Mouse (Mus musculus): ENCODE data around the gene Ppp1ca. TPM values are rescaled to one million over a fixed set of nuclear protein-coding genes. Genes with fewer than 3 reads are reported as not detected.

Gene Ppp1ca
- polyA plus RNA-seq, 1 experiment from 2014 or later, result 709 TPM

GRCm38 (mm10) chr19:4172925-4173324 is 18.9 kb upstream of the Ppp1ca start:
- Histone ChIP-seq H3K4me3 (replicated peaks) (no peak overlapping the region), H3K27ac (no peak overlapping the region), H3K9me3 (no peaks in the 10 kb centered on the region), H3K4me2 (no peak overlapping the region), H3K36me3 (replicated peaks) (no peaks in the 10 kb centered on the region), H3K4me1 (peaks cover 18% of the 10 kb centered on the region), H3K27me3 (peaks cover 12% of the 10 kb centered on the region; the same call in 1 of the 2 replicates), H3K9ac (0 out of 2 replicates have a peak overlapping the region, but pooled peaks have one; percentile 4)
- ATAC-seq (ENCODE audit: low FRiP score), result no peak
- 61% methylated on average over 11 of the region's 11 CpGs for WGBS

- Histone ChIP-seq H3K36me3 (replicated peaks) (no peaks in the 10 kb centered on the region), H3K4me1 (peaks cover 10% of the 10 kb centered on the region), H3K4me3 (replicated peaks) (0 out of 2 replicates have a peak within 1 kb of the TSS, but pooled peaks have one; percentile 0), H3K27ac (no peak within 1 kb of the TSS), H3K4me2 (peak within 1 kb of the TSS; percentile 40), H3K9me3 (no peaks in the 10 kb centered on the region), H3K27me3 (peaks cover 12% of the 10 kb centered on the region; the same call in 1 of the 2 replicates), H3K9ac (peak within 1 kb of the TSS; percentile 45)
- 3% methylated on average over 11 of the region's 11 CpGs for WGBS
- peak; percentile 65; the same call in 1 of the 2 replicates for ATAC-seq (ENCODE audit: low FRiP score)
These were observed 16.4 kb upstream of the Ppp1ca start, which contains the start of gene Carns1 for GRCm38 (mm10) chr19:4175368-4175947. Gene Carns1 (minus strand): TSS chr19:4175479.

GRCm38 (mm10) chr19:4180411-4180810 is 11.5 kb upstream of the Ppp1ca start:
- H3K9me3 ChIP-seq, result no peaks in the 10 kb centered on the region
- peaks cover 11% of the 10 kb centered on the region for H3K4me1 ChIP-seq
- no peak for ATAC-seq (ENCODE audit: low FRiP score)
- no peak overlapping the region for H3K4me3 ChIP-seq (replicated peaks)
- no peak overlapping the region for H3K27ac ChIP-seq
- no peaks in the 10 kb centered on the region for H3K36me3 ChIP-seq (replicated peaks)
- H3K27me3 ChIP-seq, result peaks cover 7% of the 10 kb centered on the region; the same call in 1 of the 2 replicates
- H3K9ac ChIP-seq, result no peak overlapping the region
- no peak overlapping the region for H3K4me2 ChIP-seq
- 84% methylated on average over 7 of the region's 7 CpGs for WGBS

- Histone ChIP-seq H3K9me3 (no peaks in the 10 kb centered on the region), H3K4me1 (peaks cover 6% of the 10 kb centered on the region), H3K4me3 (replicated peaks) (no peak overlapping the region), H3K4me2 (no peak overlapping the region), H3K27me3 (peaks cover 3% of the 10 kb centered on the region; the same call in 1 of the 2 replicates), H3K27ac (no peak overlapping the region), H3K9ac (no peak overlapping the region), H3K36me3 (replicated peaks) (no peaks in the 10 kb centered on the region)
- no peak for ATAC-seq (ENCODE audit: low FRiP score)
- WGBS, result 48% methylated on average over 3 of the region's 3 CpGs
These were observed 10.0 kb upstream of the Ppp1ca start for GRCm38 (mm10) chr19:4181892-4182291.

GRCm38 (mm10) chr19:4183689-4184088 is 8.2 kb upstream of the Ppp1ca start:
- Histone ChIP-seq H3K4me3 (replicated peaks) (no peak overlapping the region), H3K4me1 (peaks cover 6% of the 10 kb centered on the region), H3K27me3 (no peaks in the 10 kb centered on the region), H3K4me2 (no peak overlapping the region), H3K9me3 (no peaks in the 10 kb centered on the region), H3K9ac (no peak overlapping the region), H3K27ac (no peak overlapping the region), H3K36me3 (replicated peaks) (no peaks in the 10 kb centered on the region)
- WGBS, result 69% methylated on average over 2 of the region's 2 CpGs
- ATAC-seq (ENCODE audit: low FRiP score), result no peak

GRCm38 (mm10) chr19:4184976-4185975 is 6.6 kb upstream of the Ppp1ca start:
- Histone ChIP-seq H3K27me3 (no peaks in the 10 kb centered on the region), H3K4me3 (replicated peaks) (no peak overlapping the region), H3K27ac (no peak overlapping the region), H3K36me3 (replicated peaks) (no peaks in the 10 kb centered on the region), H3K9me3 (no peaks in the 10 kb centered on the region), H3K4me1 (peaks cover 6% of the 10 kb centered on the region), H3K9ac (no peak overlapping the region), H3K4me2 (no peak overlapping the region)
- WGBS, result 69% methylated on average over 15 of the region's 15 CpGs
- no peak for ATAC-seq (ENCODE audit: low FRiP score)

- Histone ChIP-seq H3K4me3 (replicated peaks) (no peak overlapping the region), H3K4me1 (peaks cover 5% of the 10 kb centered on the region; the same call in 1 of the 2 replicates), H3K9ac (no peak overlapping the region), H3K27ac (no peak overlapping the region), H3K36me3 (replicated peaks) (no peaks in the 10 kb centered on the region), H3K9me3 (no peaks in the 10 kb centered on the region), H3K4me2 (no peak overlapping the region), H3K27me3 (no peaks in the 10 kb centered on the region)
- 71% methylated on average over 3 of the region's 3 CpGs for WGBS
- ATAC-seq (ENCODE audit: low FRiP score), result no peak
These were observed 4.6 kb upstream of the Ppp1ca start for GRCm38 (mm10) chr19:4187303-4187702.

- 88% methylated on average over 12 of the region's 12 CpGs for WGBS
- H3K4me1 ChIP-seq, result peaks cover 21% of the 10 kb centered on the region
- ATAC-seq (ENCODE audit: low FRiP score), result no peak
- H3K4me3 ChIP-seq (replicated peaks), result no peak overlapping the region
- H3K9me3 ChIP-seq, result no peaks in the 10 kb centered on the region
- peaks cover 11% of the 10 kb centered on the region for H3K36me3 ChIP-seq (replicated peaks)
- H3K27me3 ChIP-seq, result no peaks in the 10 kb centered on the region
- no peak overlapping the region for H3K27ac ChIP-seq
- H3K4me2 ChIP-seq, result no peak overlapping the region
- no peak overlapping the region for H3K9ac ChIP-seq
These were observed 2.7 kb upstream of the Ppp1ca start for GRCm38 (mm10) chr19:4189051-4189620.

GRCm38 (mm10) chr19:4190831-4191334 is 982 bp upstream of the Ppp1ca start, which contains the start of gene Tbc1d10c:
Gene Tbc1d10c (minus strand): TSS chr19:4191284.
- WGBS, result 65% methylated on average over 4 of the region's 4 CpGs
- Histone ChIP-seq H3K4me2 (peak within 1 kb of the TSS; percentile 93), H3K4me1 (peaks cover 29% of the 10 kb centered on the region), H3K27me3 (no peaks in the 10 kb centered on the region), H3K27ac (peak within 1 kb of the TSS; percentile 91), H3K9me3 (no peaks in the 10 kb centered on the region), H3K9ac (peak within 1 kb of the TSS; percentile 98), H3K36me3 (replicated peaks) (peaks cover 29% of the 10 kb centered on the region), H3K4me3 (replicated peaks) (peak within 1 kb of the TSS; percentile 98)
- ATAC-seq (ENCODE audit: low FRiP score), result no peak

- ATAC-seq (ENCODE audit: low FRiP score), result no peak; the same call in none of the 2 replicates
- WGBS, result under 1% methylated on average over 51 of the region's 52 CpGs
- Histone ChIP-seq H3K36me3 (replicated peaks) (peaks cover 44% of the 10 kb centered on the region), H3K27ac (peak overlapping the region; percentile 91), H3K4me1 (peaks cover 29% of the 10 kb centered on the region), H3K27me3 (no peaks in the 10 kb centered on the region), H3K9ac (peak overlapping the region; percentile 98), H3K4me3 (replicated peaks) (peak overlapping the region; percentile 98), H3K9me3 (no peaks in the 10 kb centered on the region), H3K4me2 (peak overlapping the region; percentile 93)
These were observed 553 bp downstream of the Ppp1ca start for GRCm38 (mm10) chr19:4192251-4192985.

GRCm38 (mm10) chr19:4193129-4193528 is 1.3 kb downstream of the Ppp1ca start:
- WGBS, result 67% methylated on average over 6 of the region's 6 CpGs
- Histone ChIP-seq H3K27me3 (no peaks in the 10 kb centered on the region), H3K9ac (peak overlapping the region; percentile 98), H3K36me3 (replicated peaks) (peaks cover 49% of the 10 kb centered on the region), H3K4me1 (peaks cover 29% of the 10 kb centered on the region), H3K4me3 (replicated peaks) (peak overlapping the region; percentile 98), H3K4me2 (peak overlapping the region; percentile 93), H3K9me3 (no peaks in the 10 kb centered on the region), H3K27ac (0 out of 2 replicates have a peak overlapping the region, but pooled peaks have one; percentile 91)
- no peak for ATAC-seq (ENCODE audit: low FRiP score)
